8 mouse cellular contexts compared by ENCODE assay signal in genomic region chr11:70254931-70255531, GRCm38 (mm10). TPM values are rescaled to one million over a fixed set of nuclear protein-coding genes. Genes with fewer than 3 reads are reported as not detected.
DNase-seq lines count a peak whose midpoint lies in the region; ATAC-seq lines count a peak whose summit lies in the region.

Alox12 (minus strand) TSS chr11:70255353.

- DNase-seq in ovary, postnatal 36 days (ENCODE audit: low spot score): peak; percentile 54
- no peak for DNase-seq in ovary, postnatal 10 days (ENCODE audit: low spot score)
- no peak for DNase-seq in liver, embryonic 13.5 days
- no peak for DNase-seq in thymus, postnatal 4 days
- no peak for DNase-seq in adipocyte (ENCODE audit: low spot score)

- H3K4me1 ChIP-seq in forebrain, embryonic 15.5 days: no peaks in the 10 kb centered on the region
- H3K4me1 ChIP-seq in hindbrain, embryonic 16.5 days (ENCODE audit: control insufficient read depth, insufficient read depth, low read depth, low read length): peaks cover 3% of the 10 kb centered on the region; the same call in 1 of the 2 replicates
- H3K4me1 ChIP-seq in liver, embryonic 13.5 days (replicated peaks): peaks cover 8% of the 10 kb centered on the region; the same call in 1 of the 2 replicates
- H3K4me1 ChIP-seq in neural tube, embryonic 12.5 days: peaks cover 10% of the 10 kb centered on the region

- peak within 1 kb of the TSS; percentile 3; the same call in 1 of the 2 replicates for H3K4me3 ChIP-seq in forebrain, embryonic 15.5 days
- H3K4me3 ChIP-seq in hindbrain, embryonic 16.5 days (ENCODE audit: low read length): peak within 1 kb of the TSS; percentile 19; the same call in 1 of the 2 replicates
- peak within 1 kb of the TSS; percentile 35 for H3K4me3 ChIP-seq in liver, embryonic 13.5 days (replicated peaks)
- H3K4me3 ChIP-seq in neural tube, embryonic 12.5 days: peak within 1 kb of the TSS; percentile 21; the same call in 1 of the 2 replicates

- no peak for ATAC-seq in forebrain, embryonic 15.5 days (replicated peaks)
- no peak for ATAC-seq in hindbrain, embryonic 16.5 days
- no peak for ATAC-seq in liver, embryonic 13.5 days (ENCODE audit: low read depth)
- ATAC-seq in neural tube, embryonic 12.5 days (ENCODE audit: low FRiP score, low read depth): no peak

- no peaks in the 10 kb centered on the region for H3K36me3 ChIP-seq in forebrain, embryonic 15.5 days
- H3K36me3 ChIP-seq in hindbrain, embryonic 16.5 days (ENCODE audit: control insufficient read depth, insufficient read depth, low read length): no peaks in the 10 kb centered on the region
- H3K36me3 ChIP-seq in liver, embryonic 13.5 days: no peaks in the 10 kb centered on the region
- H3K36me3 ChIP-seq in neural tube, embryonic 12.5 days: no peaks in the 10 kb centered on the region

- no peak within 1 kb of the TSS for H3K27ac ChIP-seq in forebrain, embryonic 15.5 days (replicated peaks)
- H3K27ac ChIP-seq in hindbrain, embryonic 16.5 days (ENCODE audit: low read depth, low read length): no peak within 1 kb of the TSS
- no peak within 1 kb of the TSS for H3K27ac ChIP-seq in liver, embryonic 13.5 days
- no peak within 1 kb of the TSS for H3K27ac ChIP-seq in neural tube, embryonic 12.5 days

- no peaks in the 10 kb centered on the region for H3K9me3 ChIP-seq in forebrain, embryonic 15.5 days
- H3K9me3 ChIP-seq in hindbrain, embryonic 16.5 days (ENCODE audit: control insufficient read depth, low read length): no peaks in the 10 kb centered on the region
- H3K9me3 ChIP-seq in liver, embryonic 13.5 days (replicated peaks): no peaks in the 10 kb centered on the region
- no peaks in the 10 kb centered on the region for H3K9me3 ChIP-seq in neural tube, embryonic 12.5 days

- H3K27me3 ChIP-seq in forebrain, embryonic 15.5 days: peaks cover 41% of the 10 kb centered on the region
- H3K27me3 ChIP-seq in hindbrain, embryonic 16.5 days (replicated peaks; ENCODE audit: control insufficient read depth, insufficient read depth, low read length): peaks cover 29% of the 10 kb centered on the region
- H3K27me3 ChIP-seq in liver, embryonic 13.5 days: peaks cover 71% of the 10 kb centered on the region
- peaks cover 53% of the 10 kb centered on the region for H3K27me3 ChIP-seq in neural tube, embryonic 12.5 days (replicated peaks)

- H3K4me2 ChIP-seq in forebrain, embryonic 15.5 days (replicated peaks): peak within 1 kb of the TSS; percentile 14; the same call in 1 of the 2 replicates
- peak within 1 kb of the TSS; percentile 49 for H3K4me2 ChIP-seq in hindbrain, embryonic 16.5 days (ENCODE audit: low read length)
- H3K4me2 ChIP-seq in liver, embryonic 13.5 days: peak within 1 kb of the TSS; percentile 43
- peak within 1 kb of the TSS; percentile 51 for H3K4me2 ChIP-seq in neural tube, embryonic 12.5 days (replicated peaks)

- no peak within 1 kb of the TSS for H3K9ac ChIP-seq in forebrain, embryonic 15.5 days (replicated peaks)
- H3K9ac ChIP-seq in hindbrain, embryonic 16.5 days (ENCODE audit: low read depth, low read length): no peak within 1 kb of the TSS; the same call in 1 of the 2 replicates
- peak within 1 kb of the TSS; percentile 26; the same call in 1 of the 2 replicates for H3K9ac ChIP-seq in liver, embryonic 13.5 days
- H3K9ac ChIP-seq in neural tube, embryonic 12.5 days: no peak within 1 kb of the TSS

- WGBS in forebrain, embryonic 15.5 days: 1% methylated on average over 25 of the region's 25 CpGs
- WGBS in hindbrain, embryonic 16.5 days: 3% methylated on average over 25 of the region's 25 CpGs
- 3% methylated on average over 25 of the region's 25 CpGs for WGBS in liver, embryonic 13.5 days (ENCODE audit: insufficient replicate concordance)
- WGBS in neural tube, embryonic 12.5 days: under 1% methylated on average over 25 of the region's 25 CpGs

RNA-seq across cellular contexts. Expression of gene Alox12, which starts in this region (rescaled TPM):
- polyA plus RNA-seq in forebrain, embryonic 15.5 days (2015; fragmentation: Nextera tagmentation; extraction: Ambion mirVana): 0.66 and 0.79 TPM in 2 replicates
- 1.1 and 1.3 TPM in 2 replicates for polyA plus RNA-seq in hindbrain, embryonic 16.5 days (2015; fragmentation: Nextera tagmentation; extraction: Ambion mirVana)
- polyA plus RNA-seq in liver, embryonic 13.5 days (2015; fragmentation: Nextera tagmentation; extraction: Ambion mirVana): 19.5 and 21.6 TPM in 2 replicates
- 2.8 and 3.0 TPM in 2 replicates for polyA plus RNA-seq in neural tube, embryonic 12.5 days (2016; fragmentation: Nextera tagmentation; extraction: Ambion mirVana)
